Mouse (Mus musculus): Measurements from ENCODE around the gene Ccdc87.
"Not testable (repeated sequence)": the region's sequence is repeated elsewhere in the genome, so short reads cannot be mapped to it uniquely, and the experiment has no call there.

Ccdc87 gene

GRCm38 (mm10) chr19:4840848-4841247, 1.7 kb downstream of the Ccdc87 start:
- DNase-seq, result no peak

GRCm38 (mm10) chr19:4842611-4843010, 3.4 kb downstream of the Ccdc87 start:
- DNase-seq, result no peak

- DNase-seq, result no peak
Observed at GRCm38 (mm10) chr19:4845846-4846245, 6.7 kb downstream of the Ccdc87 start.

- peak; percentile 54 for DNase-seq
Observed at GRCm38 (mm10) chr19:4847490-4847889, 8.3 kb downstream of the Ccdc87 start.

- no peak for DNase-seq
Observed at GRCm38 (mm10) chr19:4849800-4850199, 10.6 kb downstream of the Ccdc87 start.

- DNase-seq, result no peak
Observed at GRCm38 (mm10) chr19:4850281-4850680, 11.1 kb downstream of the Ccdc87 start.

- peak; percentile 91 for DNase-seq
Observed at GRCm38 (mm10) chr19:4854552-4855469, 15.6 kb downstream of the Ccdc87 start, which contains the start of gene Ctsf. Gene Ctsf, plus strand, starts transcription at chr19:4855130.

- DNase-seq, result no peak
Observed at GRCm38 (mm10) chr19:4855470-4855820, 16.3 kb downstream of the Ccdc87 start.

- no peak for DNase-seq
Observed at GRCm38 (mm10) chr19:4855951-4856350, 16.8 kb downstream of the Ccdc87 start.

- no peak for DNase-seq
Observed at GRCm38 (mm10) chr19:4859081-4859480, 19.9 kb downstream of the Ccdc87 start.

GRCm38 (mm10) chr19:4863048-4863447, 23.9 kb downstream of the Ccdc87 start:
- no peak for DNase-seq

- DNase-seq, result peak; percentile 76
Observed at GRCm38 (mm10) chr19:4865147-4865546, 26.0 kb downstream of the Ccdc87 start.

GRCm38 (mm10) chr19:4874613-4875012, 35.4 kb downstream of the Ccdc87 start:
- DNase-seq, result not testable (repeated sequence)

GRCm38 (mm10) chr19:4876241-4876640, 37.1 kb downstream of the Ccdc87 start:
- no peak for DNase-seq

GRCm38 (mm10) chr19:4876755-4877154, 37.6 kb downstream of the Ccdc87 start:
- DNase-seq, result no peak

GRCm38 (mm10) chr19:4877785-4878184, 38.6 kb downstream of the Ccdc87 start, which contains the start of gene Actn3:
Gene Actn3, minus strand, starts transcription at chr19:4877909.
- peak; percentile 71 for DNase-seq

- peak; percentile 96 for DNase-seq
Observed at GRCm38 (mm10) chr19:4878405-4879323, 39.5 kb downstream of the Ccdc87 start, which contains the start of gene Zdhhc24. Gene Zdhhc24, plus strand, starts transcription at chr19:4878668.

GRCm38 (mm10) chr19:4879324-4879703, 40.1 kb downstream of the Ccdc87 start:
- no peak for DNase-seq

- no peak for DNase-seq
Observed at GRCm38 (mm10) chr19:4883961-4884360, 44.8 kb downstream of the Ccdc87 start.

GRCm38 (mm10) chr19:4889791-4890190, 50.6 kb downstream of the Ccdc87 start:
- no peak for DNase-seq

- no peak for DNase-seq
Observed at GRCm38 (mm10) chr19:4891798-4892197, 52.6 kb downstream of the Ccdc87 start.
